Mouse (Mus musculus) 3134 (cell line): ENCODE results near the gene Cracr2a.

Experiments
- DNase-seq: peaks from one replicate; pipeline ENCODE4 v3.0.0-alpha.2; 2011; ENCODE audit warnings: low spot score; ENCODE audit not compliant: insufficient read length; ENCODE audit errors: extremely low read depth

Gene Cracr2a

GRCm38 (mm10) chr6:127563511-127563910 lies 2.4 kb downstream of the Cracr2a start:
- no peak for DNase-seq

GRCm38 (mm10) chr6:127565951-127566732 lies 5.0 kb downstream of the Cracr2a start:
- no peak for DNase-seq

GRCm38 (mm10) chr6:127571849-127572550 lies 10.9 kb downstream of the Cracr2a start:
- no peak for DNase-seq

- no peak for DNase-seq
These were observed 12.8 kb downstream of the Cracr2a start for GRCm38 (mm10) chr6:127573779-127574463.

- DNase-seq = no peak
These were observed 14.1 kb downstream of the Cracr2a start for GRCm38 (mm10) chr6:127575194-127575593.

- DNase-seq = no peak
These were observed 16.6 kb downstream of the Cracr2a start for GRCm38 (mm10) chr6:127577688-127578087.

GRCm38 (mm10) chr6:127578316-127578715 lies 17.2 kb downstream of the Cracr2a start:
- DNase-seq = no peak

GRCm38 (mm10) chr6:127578810-127579209 lies 17.7 kb downstream of the Cracr2a start:
- no peak for DNase-seq

GRCm38 (mm10) chr6:127581915-127582314 lies 20.8 kb downstream of the Cracr2a start:
- DNase-seq = peak; percentile 50

GRCm38 (mm10) chr6:127582391-127583176 lies 21.4 kb downstream of the Cracr2a start:
- peak; percentile 48 for DNase-seq

- DNase-seq = no peak
These were observed 30.3 kb downstream of the Cracr2a start for GRCm38 (mm10) chr6:127591467-127591866.

- DNase-seq = no peak
These were observed 32.3 kb downstream of the Cracr2a start for GRCm38 (mm10) chr6:127593487-127593886.

- DNase-seq = no peak
These were observed 38.1 kb downstream of the Cracr2a start for GRCm38 (mm10) chr6:127599280-127599679.

- no peak for DNase-seq
These were observed 44.2 kb downstream of the Cracr2a start for GRCm38 (mm10) chr6:127605067-127606025.

GRCm38 (mm10) chr6:127609673-127610072 lies 48.5 kb downstream of the Cracr2a start:
- DNase-seq = no peak

GRCm38 (mm10) chr6:127611216-127611615 lies 50.1 kb downstream of the Cracr2a start:
- DNase-seq = no peak

- peak; percentile 43 for DNase-seq
These were observed 53.2 kb downstream of the Cracr2a start for GRCm38 (mm10) chr6:127614083-127614984.

- DNase-seq = no peak
These were observed 55.5 kb downstream of the Cracr2a start for GRCm38 (mm10) chr6:127616623-127617022.
